Mouse (Mus musculus): Measurements from ENCODE around the gene Actrt2. TPM values are rescaled to one million over a fixed set of nuclear protein-coding genes. Genes with fewer than 3 reads are reported as not detected.

Gene Actrt2
- polyA plus RNA-seq (2015; fragmentation: Nextera tagmentation; extraction: Ambion mirVana): not detected in 2 replicates

- 63% methylated on average over 2 of the region's 2 CpGs for WGBS
- H3K9me3 ChIP-seq: no peaks in the 10 kb centered on the region
- no peak for ATAC-seq (ENCODE audit: extremely low read depth, insufficient number of reproducible peaks, low FRiP score, low TSS enrichment)
- no peak within 1 kb of the TSS for H3K9ac ChIP-seq
- H3K4me1 ChIP-seq: no peaks in the 10 kb centered on the region
- H3K36me3 ChIP-seq: no peaks in the 10 kb centered on the region
- H3K27me3 ChIP-seq (replicated peaks): peaks cover 76% of the 10 kb centered on the region
- H3K4me2 ChIP-seq: no peak within 1 kb of the TSS
- H3K4me3 ChIP-seq: no peak within 1 kb of the TSS
- H3K27ac ChIP-seq (replicated peaks): no peak within 1 kb of the TSS
Measured at GRCm38 (mm10) chr4:154667767-154668166, at the start of gene Actrt2. TSS of gene Actrt2 (minus strand) at chr4:154667867.

- ATAC-seq (ENCODE audit: extremely low read depth, insufficient number of reproducible peaks, low FRiP score, low TSS enrichment): no peak
- no peak overlapping the region for H3K9ac ChIP-seq
- 71% methylated on average over 21 of the region's 21 CpGs for WGBS
Measured at GRCm38 (mm10) chr4:154709391-154710107, 41.9 kb upstream of the Actrt2 start.

GRCm38 (mm10) chr4:154708811-154709210 is 41.1 kb upstream of the Actrt2 start:
- ATAC-seq (ENCODE audit: extremely low read depth, insufficient number of reproducible peaks, low FRiP score, low TSS enrichment): no peak
- Histone ChIP-seq H3K9me3 (no peaks in the 10 kb centered on the region), H3K4me2 (no peak overlapping the region), H3K4me3 (no peak overlapping the region), H3K27me3 (replicated peaks) (peaks cover 42% of the 10 kb centered on the region), H3K36me3 (no peaks in the 10 kb centered on the region), H3K4me1 (no peaks in the 10 kb centered on the region), H3K9ac (no peak overlapping the region), H3K27ac (replicated peaks) (no peak overlapping the region)
- 63% methylated on average over 2 of the region's 2 CpGs for WGBS

More at GRCm38 (mm10) chr4:154709391-154710107, 41.9 kb upstream of the Actrt2 start:
- no peaks in the 10 kb centered on the region for H3K9me3 ChIP-seq
- no peak overlapping the region for H3K4me2 ChIP-seq
- no peaks in the 10 kb centered on the region for H3K36me3 ChIP-seq
- peaks cover 46% of the 10 kb centered on the region for H3K27me3 ChIP-seq (replicated peaks)
- no peak overlapping the region for H3K4me3 ChIP-seq
- no peak overlapping the region for H3K27ac ChIP-seq (replicated peaks)
- H3K4me1 ChIP-seq: no peaks in the 10 kb centered on the region

- H3K27me3 ChIP-seq (replicated peaks): peaks cover 37% of the 10 kb centered on the region
Measured at GRCm38 (mm10) chr4:154708223-154708622, 40.6 kb upstream of the Actrt2 start.

GRCm38 (mm10) chr4:154707521-154707920 is 39.9 kb upstream of the Actrt2 start:
- H3K9me3 ChIP-seq: no peaks in the 10 kb centered on the region
- H3K36me3 ChIP-seq: no peaks in the 10 kb centered on the region
- WGBS: 72% methylated on average over 4 of the region's 4 CpGs
- H3K4me3 ChIP-seq: no peak overlapping the region
- ATAC-seq (ENCODE audit: extremely low read depth, insufficient number of reproducible peaks, low FRiP score, low TSS enrichment): no peak
- no peak overlapping the region for H3K27ac ChIP-seq (replicated peaks)
- peaks cover 32% of the 10 kb centered on the region for H3K27me3 ChIP-seq (replicated peaks)
- H3K9ac ChIP-seq: no peak overlapping the region
- no peak overlapping the region for H3K4me2 ChIP-seq
- H3K4me1 ChIP-seq: no peaks in the 10 kb centered on the region

More at GRCm38 (mm10) chr4:154708223-154708622, 40.6 kb upstream of the Actrt2 start:
- Histone ChIP-seq H3K4me1 (no peaks in the 10 kb centered on the region), H3K9me3 (no peaks in the 10 kb centered on the region), H3K27ac (replicated peaks) (no peak overlapping the region), H3K9ac (no peak overlapping the region), H3K4me3 (no peak overlapping the region), H3K36me3 (no peaks in the 10 kb centered on the region), H3K4me2 (no peak overlapping the region)
- ATAC-seq (ENCODE audit: extremely low read depth, insufficient number of reproducible peaks, low FRiP score, low TSS enrichment): no peak
- WGBS: 85% methylated on average over 11 of the region's 11 CpGs

GRCm38 (mm10) chr4:154706442-154706841 is 38.8 kb upstream of the Actrt2 start:
- Histone ChIP-seq H3K27me3 (replicated peaks) (peaks cover 33% of the 10 kb centered on the region), H3K4me2 (no peak overlapping the region)
- WGBS: 56% methylated on average over 1 of the region's 1 CpGs

GRCm38 (mm10) chr4:154705681-154706080 is 38.0 kb upstream of the Actrt2 start:
- Histone ChIP-seq H3K4me2 (no peak overlapping the region), H3K9me3 (no peaks in the 10 kb centered on the region), H3K36me3 (no peaks in the 10 kb centered on the region), H3K4me3 (no peak overlapping the region), H3K27ac (replicated peaks) (no peak overlapping the region), H3K4me1 (peaks cover 10% of the 10 kb centered on the region), H3K27me3 (replicated peaks) (peaks cover 30% of the 10 kb centered on the region), H3K9ac (no peak overlapping the region)
- 69% methylated on average over 4 of the region's 4 CpGs for WGBS
- ATAC-seq (ENCODE audit: extremely low read depth, insufficient number of reproducible peaks, low FRiP score, low TSS enrichment): no peak

More at GRCm38 (mm10) chr4:154706442-154706841, 38.8 kb upstream of the Actrt2 start:
- no peaks in the 10 kb centered on the region for H3K9me3 ChIP-seq
- H3K9ac ChIP-seq: no peak overlapping the region
- ATAC-seq (ENCODE audit: extremely low read depth, insufficient number of reproducible peaks, low FRiP score, low TSS enrichment): no peak
- H3K4me3 ChIP-seq: no peak overlapping the region
- H3K4me1 ChIP-seq: peaks cover 2% of the 10 kb centered on the region
- H3K27ac ChIP-seq (replicated peaks): no peak overlapping the region
- no peaks in the 10 kb centered on the region for H3K36me3 ChIP-seq

- no peak for ATAC-seq (ENCODE audit: extremely low read depth, insufficient number of reproducible peaks, low FRiP score, low TSS enrichment)
- H3K9me3 ChIP-seq: no peaks in the 10 kb centered on the region
- no peak overlapping the region for H3K4me3 ChIP-seq
- H3K36me3 ChIP-seq: no peaks in the 10 kb centered on the region
- H3K27me3 ChIP-seq (replicated peaks): peaks cover 30% of the 10 kb centered on the region
- H3K4me1 ChIP-seq: peaks cover 16% of the 10 kb centered on the region
- no peak overlapping the region for H3K4me2 ChIP-seq
- 70% methylated on average over 6 of the region's 6 CpGs for WGBS
- no peak overlapping the region for H3K27ac ChIP-seq (replicated peaks)
- H3K9ac ChIP-seq: no peak overlapping the region
Measured at GRCm38 (mm10) chr4:154705056-154705455, 37.4 kb upstream of the Actrt2 start.

GRCm38 (mm10) chr4:154704591-154704990 is 36.9 kb upstream of the Actrt2 start:
- WGBS: 82% methylated on average over 7 of the region's 7 CpGs
- Histone ChIP-seq H3K27me3 (replicated peaks) (peaks cover 30% of the 10 kb centered on the region), H3K9me3 (no peaks in the 10 kb centered on the region), H3K4me3 (no peak overlapping the region), H3K27ac (replicated peaks) (no peak overlapping the region), H3K4me2 (no peak overlapping the region), H3K4me1 (peaks cover 21% of the 10 kb centered on the region), H3K9ac (no peak overlapping the region), H3K36me3 (no peaks in the 10 kb centered on the region)
- no peak for ATAC-seq (ENCODE audit: extremely low read depth, insufficient number of reproducible peaks, low FRiP score, low TSS enrichment)

GRCm38 (mm10) chr4:154703426-154704070 is 35.9 kb upstream of the Actrt2 start:
- 65% methylated on average over 7 of the region's 7 CpGs for WGBS
- no peaks in the 10 kb centered on the region for H3K36me3 ChIP-seq
- H3K4me2 ChIP-seq: no peak overlapping the region
- no peak overlapping the region for H3K9ac ChIP-seq
- no peak for ATAC-seq (ENCODE audit: extremely low read depth, insufficient number of reproducible peaks, low FRiP score, low TSS enrichment)
- no peak overlapping the region for H3K27ac ChIP-seq (replicated peaks)
- H3K4me1 ChIP-seq: peaks cover 28% of the 10 kb centered on the region
- H3K9me3 ChIP-seq: no peaks in the 10 kb centered on the region
- H3K4me3 ChIP-seq: no peak overlapping the region
- peaks cover 30% of the 10 kb centered on the region for H3K27me3 ChIP-seq (replicated peaks)

GRCm38 (mm10) chr4:154702931-154703330 is 35.3 kb upstream of the Actrt2 start:
- Histone ChIP-seq H3K36me3 (no peaks in the 10 kb centered on the region), H3K27ac (replicated peaks) (no peak overlapping the region), H3K4me2 (no peak overlapping the region), H3K9me3 (no peaks in the 10 kb centered on the region), H3K4me3 (no peak overlapping the region), H3K9ac (no peak overlapping the region), H3K27me3 (replicated peaks) (peaks cover 33% of the 10 kb centered on the region), H3K4me1 (peaks cover 28% of the 10 kb centered on the region)
- ATAC-seq (ENCODE audit: extremely low read depth, insufficient number of reproducible peaks, low FRiP score, low TSS enrichment): no peak
- WGBS: 78% methylated on average over 7 of the region's 7 CpGs
